Comparison of ENCODE assay signal across 13 mouse cellular contexts in genomic region chr17:42924731-42925130, GRCm38 (mm10). TPM values are rescaled to one million over a fixed set of nuclear protein-coding genes. Genes with fewer than 3 reads are reported as not detected.
DNase-seq lines count a peak whose midpoint lies in the region; ATAC-seq lines count a peak whose summit lies in the region.
"Had no signal": no experiment of that assay in that cellular context is flagged by ENCODE, and none has a peak within 500 bp of the region (broad histone marks: within the 10 kb centered on the region; RNA-seq: fewer than 3 reads in every experiment).

No protein-coding gene starts in this region.

- peak; percentile 36 to 41 for DNase-seq in spleen, postnatal 36 days (ENCODE audit: low spot score in 2 of 2)
- DNase-seq in spleen, adult 18-20 months, result no peak
- no peak for DNase-seq in lung, postnatal 14 days
- no peak for DNase-seq in layer of hippocampus, adult 18-20 months (ENCODE audit: low spot score in 2 of 2)
- DNase-seq: adrenal gland, postnatal 10 days; cerebellum, adult 11 months; cerebellum, adult 8-10 months; cerebellum, postnatal 14 days; gastrocnemius, postnatal 36 days; heart, adult 2 months had no signal

- ATAC-seq in granulocyte monocyte progenitor cell, adult 5-6 weeks (replicated peaks; ENCODE audit: poor library complexity, severe bottlenecking), result peak; percentile 95
- peak; percentile 77 for ATAC-seq in monocyte, adult 5-6 weeks (replicated peaks; ENCODE audit: insufficient number of reproducible peaks, low FRiP score, low TSS enrichment, poor library complexity, severe bottlenecking)
- ATAC-seq: forebrain, embryonic 15.5 days had no signal

RNA-seq across cellular contexts. Expression of gene Cd2ap, which starts 48.3 kb away (rescaled TPM):
- total RNA-seq in granulocyte monocyte progenitor cell, adult 5-6 weeks (2014; fragmentation: Nextera tagmentation), result 13.4 and 14.4 TPM in 2 replicates
- total RNA-seq in granulocyte monocyte progenitor cell, adult 5-6 weeks (2017), result 10.6 and 12.1 TPM in 2 replicates
- total RNA-seq in monocyte, adult 5-6 weeks (2017), result 73.3 to 78.5 TPM (median 78.4 TPM) in 3 replicates
- total RNA-seq in layer of hippocampus, adult 18-20 months (2021), result 10 to 100 TPM; 17.7 to 17.9 TPM

Comparison
In these comparisons a context has a peak if more than half of its experiments do, and no peak if none do; other contexts are left out.
1. DNase-seq: peak in spleen, postnatal 36 days (2 of 2); none in spleen, adult 18-20 months (0 of 2), lung, postnatal 14 days (single experiment) and layer of hippocampus, adult 18-20 months (0 of 2).